Mouse (Mus musculus): ENCODE measurements around the gene Stra6.

Stra6 gene

GRCm38 (mm10) chr9:58049186-58049585 is 14.4 kb upstream of the Stra6 start:
- no peak for DNase-seq (ENCODE audit: low read depth, low spot score)

GRCm38 (mm10) chr9:58049861-58050260 is 13.7 kb upstream of the Stra6 start:
- DNase-seq (ENCODE audit: low read depth, low spot score) = no peak

DNA sequence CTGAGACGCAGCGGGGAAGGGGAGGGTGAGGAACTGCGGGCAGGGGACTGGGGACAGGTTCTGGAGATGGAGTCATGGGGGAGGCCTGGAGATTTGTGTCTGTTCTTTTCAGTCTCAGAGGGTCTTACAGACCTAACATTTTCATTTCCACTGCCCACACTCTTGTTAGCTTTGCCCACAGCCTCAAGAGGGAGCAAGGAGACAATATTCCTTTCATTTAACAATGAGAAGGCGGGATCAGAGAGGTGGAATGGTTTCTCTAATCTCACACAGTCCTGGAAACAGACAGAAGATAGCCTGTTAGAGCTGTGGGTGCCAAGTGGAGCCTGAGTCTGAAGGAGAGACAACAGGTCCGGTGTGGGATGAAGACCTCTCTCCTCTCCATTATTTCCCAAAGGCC is 11.7 kb upstream of the Stra6 start:
- DNase-seq (ENCODE audit: low read depth, low spot score) = no peak

DNA sequence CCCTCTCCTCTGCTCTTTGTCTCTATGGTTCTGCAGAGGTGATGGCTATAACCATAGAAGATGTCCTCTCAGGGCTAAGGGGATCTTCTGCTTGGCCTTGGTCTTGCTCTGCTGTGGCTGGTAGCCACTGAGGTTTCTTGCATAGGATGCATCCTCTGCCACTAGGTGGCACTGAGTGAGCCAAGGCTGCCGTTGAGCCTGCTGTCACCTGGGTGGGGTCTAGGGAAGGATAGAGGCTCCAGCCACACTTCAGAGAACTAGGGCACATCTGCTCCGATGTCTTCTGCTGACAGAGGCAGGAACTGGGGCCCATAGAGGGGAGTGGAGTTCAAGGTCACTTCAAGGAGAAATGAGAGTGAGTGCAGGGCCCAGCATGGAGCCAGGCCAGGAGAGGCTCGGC is 10.5 kb upstream of the Stra6 start:
- peak; percentile 54 for DNase-seq (ENCODE audit: low read depth, low spot score)

GRCm38 (mm10) chr9:58053544-58053943 is 10.0 kb upstream of the Stra6 start:
- DNase-seq (ENCODE audit: low read depth, low spot score) = no peak

DNA sequence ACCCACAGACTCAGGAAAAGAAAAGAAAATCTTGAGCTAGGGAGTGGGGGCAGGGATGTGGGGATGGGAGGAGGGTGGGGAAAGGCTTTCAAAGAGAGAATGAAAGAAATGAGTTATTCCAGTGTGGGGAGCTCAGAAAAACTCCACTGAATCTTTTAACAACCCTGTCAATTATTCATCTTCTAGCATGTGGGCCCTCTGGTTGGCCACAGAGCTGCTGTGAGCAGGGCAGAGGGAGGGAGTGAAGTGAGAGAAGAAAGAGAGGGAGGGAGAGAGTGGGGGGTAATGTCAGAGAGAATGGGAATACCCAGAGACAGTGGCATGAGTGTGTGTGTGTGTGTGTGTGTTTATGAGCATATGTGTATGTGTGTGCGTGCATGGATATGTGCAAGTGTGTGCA is 9.6 kb upstream of the Stra6 start:
- no peak for DNase-seq (ENCODE audit: low read depth, low spot score)

- no peak for DNase-seq (ENCODE audit: low read depth, low spot score)
Measured at GRCm38 (mm10) chr9:58055666-58056065, 7.9 kb upstream of the Stra6 start.

DNA sequence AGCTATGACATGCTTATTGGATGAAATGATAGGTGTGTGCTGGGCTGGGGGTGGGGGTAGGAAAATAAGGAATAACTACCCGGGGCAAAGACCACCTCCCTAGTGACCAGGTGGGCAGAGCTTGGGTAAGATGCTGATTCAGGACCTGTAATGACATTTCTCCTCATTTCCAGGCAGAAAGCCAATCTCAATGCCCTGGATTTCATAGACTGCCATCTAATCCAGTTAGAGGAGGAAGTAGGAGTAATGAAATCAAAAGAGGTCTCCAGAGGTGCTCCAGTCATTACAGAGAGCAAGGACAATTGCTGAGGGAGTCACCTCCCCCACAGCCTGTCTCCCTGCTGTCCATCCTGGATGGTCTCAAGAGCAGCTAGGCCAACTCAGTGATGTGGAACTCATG is 3.7 kb upstream of the Stra6 start:
- DNase-seq (ENCODE audit: low read depth, low spot score) = no peak

DNA sequence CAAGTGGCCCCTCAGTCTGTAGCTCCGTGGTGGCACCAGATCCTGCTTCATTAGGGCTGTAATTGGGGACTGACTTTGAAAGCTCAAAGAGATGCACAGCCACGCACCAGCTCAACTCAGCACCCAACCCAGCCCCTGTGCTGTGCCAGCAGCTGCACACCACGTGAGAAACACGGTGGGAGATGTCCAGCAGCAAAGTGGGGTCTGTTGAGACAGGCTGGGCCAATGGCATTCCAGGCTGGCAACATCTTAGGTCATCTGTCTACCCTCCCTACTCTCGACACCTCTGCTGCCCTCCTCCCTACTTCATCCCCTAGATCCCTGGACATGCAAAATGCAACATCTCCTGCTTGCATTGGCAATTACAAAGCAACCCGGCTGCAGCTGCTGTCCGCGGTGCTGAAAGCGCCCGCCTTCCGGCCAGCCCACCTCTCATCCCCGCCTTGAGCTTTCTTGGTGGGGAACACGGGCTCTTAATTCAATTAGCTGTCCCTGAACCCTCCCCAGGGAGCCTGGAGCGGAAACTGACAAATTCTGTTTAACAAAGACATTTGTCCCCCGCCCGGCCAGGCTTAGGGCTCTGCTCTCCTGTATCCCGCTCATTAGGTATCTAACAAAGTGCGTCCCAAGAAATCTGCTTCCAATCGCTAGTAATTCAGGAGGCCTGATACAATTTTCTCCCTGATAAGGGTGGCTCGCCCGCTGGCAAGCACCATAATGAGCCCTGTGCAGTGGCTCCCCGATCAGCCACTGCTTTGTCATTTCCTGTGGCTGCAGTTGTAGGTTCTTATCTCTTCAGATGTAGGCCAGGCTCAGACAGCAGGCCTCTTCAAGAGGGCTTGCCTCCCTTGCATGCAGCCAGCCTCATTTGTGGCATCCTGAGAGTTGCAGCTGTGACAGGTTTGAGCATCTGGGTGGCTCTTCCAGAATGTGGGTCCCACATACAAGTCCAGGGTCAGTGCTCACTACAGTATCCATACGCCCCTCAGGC is 2.6 kb upstream of the Stra6 start:
- DNase-seq (ENCODE audit: low read depth, low spot score) = peak; percentile 28

DNA sequence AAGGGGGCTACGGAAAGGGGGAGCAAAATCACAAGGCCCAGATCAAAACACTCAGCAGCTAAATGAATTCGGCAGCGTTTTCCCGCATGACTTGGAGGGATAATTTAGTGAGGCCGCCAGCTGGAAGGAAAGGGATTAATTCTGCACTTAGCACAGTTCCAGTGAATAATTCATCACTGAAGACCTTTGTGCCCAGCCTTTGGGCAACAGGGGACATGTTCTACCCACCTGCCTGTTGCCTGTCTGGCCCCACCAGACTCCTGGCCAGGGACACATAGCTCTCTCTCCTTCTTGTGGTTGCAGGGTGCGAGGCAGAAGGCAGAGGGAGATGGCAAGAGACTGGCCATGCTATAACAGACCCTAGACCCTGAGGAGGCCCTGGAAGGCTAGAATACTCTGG is 1.9 kb downstream of the Stra6 start:
- no peak for DNase-seq (ENCODE audit: low read depth, low spot score)

- no peak for DNase-seq (ENCODE audit: low read depth, low spot score)
Measured at GRCm38 (mm10) chr9:58065977-58066730, 2.6 kb downstream of the Stra6 start.

DNA sequence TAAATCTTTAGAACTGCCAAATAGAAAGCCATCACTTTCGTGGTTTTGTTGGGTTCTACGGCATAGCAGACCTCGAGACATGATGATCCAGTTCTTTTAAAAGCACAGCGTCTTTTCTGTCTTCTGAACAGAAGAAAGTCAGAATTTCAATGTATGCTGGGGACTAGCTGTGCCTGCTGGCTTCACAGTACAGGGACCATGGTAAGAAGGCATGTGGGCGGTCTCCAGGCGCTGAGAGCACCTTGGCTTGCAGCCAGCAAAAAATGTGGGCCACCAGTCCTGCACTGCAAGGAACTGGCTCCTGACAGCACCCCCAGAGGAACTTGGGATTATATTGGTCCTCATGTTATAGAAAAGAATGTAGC is 3.1 kb downstream of the Stra6 start:
- no peak for DNase-seq (ENCODE audit: low read depth, low spot score)

- no peak for DNase-seq (ENCODE audit: low read depth, low spot score)
Measured at GRCm38 (mm10) chr9:58067546-58067945, 4.0 kb downstream of the Stra6 start.

DNA sequence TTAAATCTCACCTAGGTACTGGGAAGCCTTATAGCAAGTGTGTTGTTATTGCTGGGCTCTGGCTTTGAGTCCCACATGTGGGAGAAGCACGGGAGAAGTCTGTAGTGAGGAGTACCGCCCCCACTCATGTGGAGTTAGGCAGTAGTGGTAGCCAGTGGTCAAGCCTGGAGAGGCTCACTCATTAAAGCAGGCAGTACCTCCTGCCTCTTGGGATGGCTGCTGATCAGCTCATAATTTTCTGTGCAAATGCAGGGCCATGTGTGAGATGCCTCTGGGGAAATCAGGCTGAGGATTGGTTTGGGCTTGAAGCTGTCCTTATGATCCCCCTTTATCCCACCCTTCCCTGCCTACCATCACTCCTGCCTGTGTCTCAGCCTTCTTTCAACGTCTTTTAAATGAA is 11.0 kb downstream of the Stra6 start:
- DNase-seq (ENCODE audit: low read depth, low spot score) = no peak

DNA sequence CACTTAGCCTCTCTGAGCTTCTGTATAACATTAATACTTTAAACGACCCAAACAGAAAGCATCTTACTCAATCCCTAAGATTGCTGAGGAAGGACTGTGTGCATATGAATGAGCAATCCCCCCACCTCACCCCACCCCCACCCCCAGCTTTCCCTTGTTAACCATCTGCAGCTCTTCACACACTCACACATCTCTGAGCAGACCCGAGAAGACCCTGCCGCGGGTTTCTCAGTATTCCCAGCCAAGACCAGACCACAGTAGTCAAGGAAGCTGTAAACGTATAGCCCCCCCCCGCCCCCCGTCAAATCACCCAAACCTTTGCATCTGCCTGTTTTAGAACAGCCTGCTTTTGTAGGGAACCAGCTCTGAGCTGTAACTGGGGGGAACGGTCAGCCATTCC is 21.0 kb downstream of the Stra6 start:
- DNase-seq (ENCODE audit: low read depth, low spot score) = no peak

- no peak for DNase-seq (ENCODE audit: low read depth, low spot score)
Measured at GRCm38 (mm10) chr9:58085074-58085473, 21.5 kb downstream of the Stra6 start.

- DNase-seq (ENCODE audit: low read depth, low spot score) = no peak
Measured at GRCm38 (mm10) chr9:58086203-58086602, 22.6 kb downstream of the Stra6 start.

DNA sequence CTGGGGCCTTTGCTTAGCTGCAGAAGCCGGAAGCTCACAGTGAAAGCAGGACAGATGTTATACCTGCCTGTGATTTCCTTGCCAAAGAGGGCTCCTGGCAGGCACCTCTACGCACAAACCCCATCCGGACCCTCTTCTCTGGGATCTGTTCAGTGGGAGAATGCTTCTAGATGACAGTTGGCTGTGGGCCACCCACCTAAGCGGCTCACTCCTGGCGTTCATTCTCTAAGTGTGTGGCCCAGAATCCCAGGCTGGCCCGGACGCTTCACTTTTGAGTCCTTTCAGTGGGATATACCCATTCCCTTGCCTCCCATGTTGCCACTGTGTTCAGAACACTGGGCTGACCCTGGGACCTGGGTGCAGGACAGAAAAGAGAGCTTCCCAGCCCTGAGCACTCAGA is 23.3 kb downstream of the Stra6 start:
- no peak for DNase-seq (ENCODE audit: low read depth, low spot score)

GRCm38 (mm10) chr9:58087277-58087998 is 23.9 kb downstream of the Stra6 start:
- no peak for DNase-seq (ENCODE audit: low read depth, low spot score)

- DNase-seq (ENCODE audit: low read depth, low spot score) = no peak
Measured at GRCm38 (mm10) chr9:58091623-58092425, 28.2 kb downstream of the Stra6 start.

GRCm38 (mm10) chr9:58092581-58093269 is 29.1 kb downstream of the Stra6 start:
- DNase-seq (ENCODE audit: low read depth, low spot score) = no peak

Measured in A20 (cell line).